Mouse (Mus musculus) olfactory bulb, adult 2 months (tissue): ENCODE data around the gene Farp1.

Experiments used
- CTCF ChIP-seq: fragments of 200-500 bp; IDR thresholded peaks from 2 replicates; pipeline ENCODE4 v1.5.1; 2012; ENCODE audit warnings: low read depth, mild to moderate bottlenecking, low read length, moderate library complexity; ENCODE audit not compliant: insufficient read depth
- POLR2A ChIP-seq: fragments of 200-500 bp; IDR thresholded peaks from 2 replicates; pipeline ENCODE4 v1.6.1; 2012; ENCODE audit warnings: mild to moderate bottlenecking, low read depth, low read length, moderate library complexity; ENCODE audit not compliant: insufficient read depth

GRCm38 (mm10) chr14:121190386-121190785, 155.4 kb downstream of the Farp1 start:
- TF ChIP-seq CTCF (no peak), POLR2A (no peak)
